Mouse (Mus musculus): ENCODE measurements around the gene Zfp961.
"Not testable (repeated sequence)": the region's sequence is repeated elsewhere in the genome, so short reads cannot be mapped to it uniquely, and the experiment has no call there.

Gene Zfp961

DNA sequence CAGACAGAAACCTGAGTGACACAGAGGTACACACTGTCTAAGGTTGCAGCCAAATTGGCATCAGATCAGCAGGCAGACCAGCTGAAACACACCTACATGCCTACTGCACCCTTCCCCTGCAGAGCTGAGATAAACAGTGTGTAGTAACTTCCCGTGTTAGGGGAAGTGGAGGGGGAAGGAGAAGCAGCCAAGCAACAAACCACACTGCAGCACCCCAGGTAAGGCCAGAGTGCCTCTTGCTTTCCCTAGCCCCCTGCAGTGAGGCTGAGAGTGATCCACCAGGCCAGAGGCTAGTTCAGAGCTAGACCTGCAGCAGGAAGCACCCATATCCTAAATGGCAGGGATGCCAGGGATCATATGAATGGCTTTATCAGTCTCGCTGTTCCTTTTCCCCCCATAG lies 66.5 kb downstream of the Zfp961 start:
- not testable (repeated sequence) for DNase-seq (ENCODE audit: low spot score)

DNA sequence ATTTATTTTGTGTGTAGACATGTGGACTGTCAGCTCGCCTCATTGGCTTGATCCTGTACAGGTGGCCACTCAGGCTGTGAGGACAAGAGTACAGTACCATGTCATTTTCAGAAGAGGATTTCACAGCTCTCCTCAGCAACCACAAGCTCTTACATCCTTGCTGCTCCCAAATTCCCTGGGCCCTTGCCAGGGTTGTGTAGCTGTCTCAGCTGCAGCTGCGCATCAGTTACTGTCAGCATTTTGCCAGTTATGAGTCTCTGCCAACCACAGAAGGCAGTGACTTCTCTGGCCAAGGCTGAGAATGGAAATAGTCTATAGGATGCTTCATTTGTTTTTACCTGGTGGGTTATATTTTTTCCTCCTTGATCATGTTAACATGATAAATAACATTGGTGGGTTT lies 67.3 kb downstream of the Zfp961 start:
- no peak for DNase-seq (ENCODE audit: low spot score)

DNA sequence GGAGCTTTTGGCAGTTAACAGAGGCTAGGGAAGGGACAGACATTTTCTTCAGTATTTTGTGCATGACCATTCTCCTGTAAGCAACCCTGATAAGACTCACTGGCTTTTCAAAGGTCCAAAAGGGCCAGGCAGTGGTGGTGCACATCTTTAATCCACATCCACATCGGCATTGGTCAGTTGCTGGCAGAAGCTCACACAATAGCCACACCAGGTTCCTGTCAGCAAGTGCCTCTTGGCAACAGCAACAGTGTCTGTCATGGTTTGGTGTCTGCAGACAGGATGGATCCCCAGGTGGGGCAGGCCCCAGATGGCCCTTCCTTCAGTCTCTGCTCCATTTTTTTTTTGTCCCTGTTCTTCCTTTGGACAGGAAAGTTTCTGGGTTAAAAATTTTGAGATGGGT lies 68.2 kb downstream of the Zfp961 start:
- not testable (repeated sequence) for DNase-seq (ENCODE audit: low spot score)

DNA sequence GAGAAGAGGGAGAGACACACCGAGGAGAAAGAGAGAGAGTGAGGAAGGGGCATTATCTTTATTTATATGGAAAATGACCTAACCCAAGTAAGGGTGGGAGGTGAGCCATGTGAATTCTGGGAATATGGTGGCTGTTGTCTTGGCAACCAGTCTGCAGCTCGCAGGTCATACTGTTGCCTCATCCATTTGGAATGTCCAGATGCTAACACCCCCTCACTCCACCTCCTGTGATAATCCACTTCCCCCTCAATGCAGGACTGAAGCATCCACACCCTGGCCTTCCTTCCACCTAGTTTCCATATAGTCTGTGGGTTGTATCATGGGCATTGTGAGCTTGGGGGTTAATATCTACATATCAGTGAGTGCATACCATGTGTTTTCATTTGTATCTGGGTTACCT lies 69.0 kb downstream of the Zfp961 start:
- no peak for DNase-seq (ENCODE audit: low spot score)

DNA sequence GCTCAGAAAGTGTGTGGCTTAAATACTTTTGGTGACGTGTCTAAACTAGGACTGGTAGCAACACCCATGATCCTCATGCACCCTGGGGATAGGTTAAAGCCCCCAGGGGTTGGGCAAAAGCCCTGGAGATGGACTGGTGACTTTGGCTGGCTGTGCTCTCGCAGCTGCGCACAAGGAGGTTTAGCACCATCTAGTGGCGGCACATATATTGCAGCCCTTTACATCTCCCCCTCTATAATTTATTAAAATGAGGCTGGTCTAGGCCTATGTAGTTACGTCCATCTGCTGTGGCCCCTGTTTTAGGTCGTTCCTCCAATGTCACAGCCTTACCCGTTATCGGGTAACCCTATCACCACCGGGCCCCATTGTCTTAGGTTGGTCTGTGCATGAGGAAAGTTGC lies 74.0 kb downstream of the Zfp961 start:
- DNase-seq (ENCODE audit: low spot score), result peak; percentile 48

DNA sequence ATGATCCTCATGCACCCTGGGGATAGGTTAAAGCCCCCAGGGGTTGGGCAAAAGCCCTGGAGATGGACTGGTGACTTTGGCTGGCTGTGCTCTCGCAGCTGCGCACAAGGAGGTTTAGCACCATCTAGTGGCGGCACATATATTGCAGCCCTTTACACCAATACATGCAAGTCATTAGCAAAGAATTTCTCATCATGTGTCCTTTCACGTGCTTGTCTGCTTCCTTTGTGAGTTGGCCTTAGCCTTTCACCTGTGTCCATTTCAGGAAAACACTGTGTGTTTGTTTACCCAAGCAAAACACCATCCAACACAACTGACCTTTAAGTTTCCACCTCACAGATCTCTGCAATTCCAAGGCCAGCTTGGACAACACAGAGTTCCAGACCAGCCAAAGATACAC lies 82.1 kb downstream of the Zfp961 start:
- DNase-seq (ENCODE audit: low spot score), result peak; percentile 47

DNA sequence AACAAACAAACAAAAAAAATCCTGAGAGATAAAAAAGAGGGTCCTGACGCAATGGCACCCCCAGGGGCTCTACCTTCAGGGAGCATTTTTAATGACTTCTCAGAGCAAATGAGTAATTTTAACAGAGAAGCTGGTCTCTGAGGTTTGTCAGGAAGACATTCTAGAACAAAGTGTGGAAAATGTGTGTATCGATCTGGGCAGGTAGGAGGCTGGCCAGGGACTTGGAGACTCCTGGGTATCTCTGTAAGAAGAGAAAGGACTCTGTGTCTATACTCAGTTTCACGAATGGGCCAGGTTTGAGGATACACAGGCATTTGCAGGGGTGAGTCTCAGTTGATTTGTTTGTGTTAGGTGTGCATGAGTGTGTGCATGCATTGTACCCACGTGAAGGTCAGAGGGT lies 90.1 kb downstream of the Zfp961 start, which contains the start of gene Olfr372:
Gene Olfr372 (plus strand): TSS at position 301 of the 400 bp plus-strand sequence.
- not testable (repeated sequence) for DNase-seq (ENCODE audit: low spot score)

DNA sequence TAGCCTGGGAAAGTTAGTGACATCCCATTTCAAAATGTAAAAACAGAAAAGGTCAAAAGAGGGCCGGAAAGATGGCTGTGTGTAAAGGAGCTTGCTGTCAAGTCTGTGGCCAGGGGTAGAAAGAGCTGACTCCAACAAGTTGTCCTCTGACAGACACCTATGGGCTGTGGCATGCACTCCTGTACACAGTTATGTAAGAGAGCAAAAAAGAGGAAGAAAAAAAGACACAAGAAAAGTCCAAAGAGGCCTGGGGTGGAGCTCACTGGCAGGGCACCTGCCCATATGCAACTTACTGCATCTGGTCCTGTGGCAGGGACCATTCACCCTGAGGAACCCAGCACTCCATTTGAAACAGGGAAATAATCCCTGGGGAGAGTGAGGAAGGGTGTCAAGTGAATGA lies 91.7 kb downstream of the Zfp961 start:
- DNase-seq (ENCODE audit: low spot score), result no peak

Data from T-cell, adult 2 months (primary cell).